ENCODE assay signal across 8 mouse cellular contexts in the genomic region with DNA sequence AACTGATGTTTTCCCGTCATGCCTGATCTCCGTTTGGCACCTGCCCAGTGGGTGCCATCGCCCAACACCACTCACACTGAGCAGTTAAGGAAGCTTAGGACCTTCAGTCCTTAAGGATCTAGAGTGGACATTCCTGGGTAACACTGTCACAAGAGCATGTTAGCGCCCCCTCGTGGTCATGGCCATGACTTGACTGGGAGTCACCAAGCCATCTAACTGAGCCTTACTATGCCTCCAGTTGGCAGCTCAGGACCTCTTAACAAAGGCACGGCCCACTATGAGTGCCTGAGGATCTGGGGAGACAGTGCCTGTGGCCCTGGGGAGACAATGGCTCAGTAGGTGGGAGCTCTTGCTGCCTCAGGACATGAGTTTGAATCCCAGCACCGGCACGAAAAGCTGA.
A peak's percentile ranks its signal among the peaks of the same experiment; 100 is the strongest.
DNase-seq lines count a peak whose midpoint lies in the region; ATAC-seq and TF ChIP-seq lines count a peak whose summit lies in the region.

No protein-coding gene starts in this region.

- no peaks in the 10 kb centered on the region for H3K4me1 ChIP-seq in kidney, adult 2 months (ENCODE audit: control insufficient read depth, insufficient read depth, low read length)
- H3K4me1 ChIP-seq in lung, embryonic 14.5 days (ENCODE audit: insufficient read depth) = no peaks in the 10 kb centered on the region

- TF ChIP-seq CTCF in kidney, adult 2 months (conservative IDR thresholded peaks at IDR 0.05; ENCODE audit: insufficient read depth, insufficient read length, low read depth, low read length) = peak; percentile 33; the same call in 1 of the 2 replicates
- TF ChIP-seq CTCF in lung, embryonic 14.5 days (IDR thresholded peaks at IDR 0.05; ENCODE audit: low read depth) = peak; percentile 59

- no peaks in the 10 kb centered on the region for H3K36me3 ChIP-seq in kidney, adult 2 months (ENCODE audit: control insufficient read depth, insufficient read depth, low read length)
- H3K36me3 ChIP-seq in lung, embryonic 14.5 days (ENCODE audit: insufficient read depth) = no peaks in the 10 kb centered on the region

- TF ChIP-seq POLR2A in kidney, adult 2 months (IDR thresholded peaks at IDR 0.05; ENCODE audit: low read depth, low read length) = no peak

- intact Hi-C loops in left cerebral cortex, postnatal 14 days (cut with DNase I) = no loop called here

- DNase-seq in kidney, adult 2 months = peak; percentile 7
- no peak for DNase-seq in kidney, adult 18-20 months
- peak; percentile 3 to 8 for DNase-seq in B cell, adult 2 months
- peak; percentile 67 for DNase-seq in R1 (ENCODE audit: low read depth, low spot score)
- DNase-seq in embryo, embryonic 10 days (ENCODE audit: low spot score) = peak; percentile 70
- peak; percentile 41 for DNase-seq in lung, embryonic 14.5 days
- no peak for DNase-seq in left cerebral cortex, postnatal 14 days (ENCODE audit: low spot score in 2 of 2)

- 58% methylated on average over 8 of the region's 8 CpGs for WGBS in kidney, adult 2 months
- 57% methylated on average over 8 of the region's 8 CpGs for WGBS in lung, embryonic 14.5 days

- no peaks in the 10 kb centered on the region for H3K27me3 ChIP-seq in kidney, adult 2 months (replicated peaks; ENCODE audit: control insufficient read depth, insufficient read depth, low read length)
- H3K27me3 ChIP-seq in lung, embryonic 14.5 days (ENCODE audit: insufficient read depth, low read length) = no peaks in the 10 kb centered on the region

- H3K9ac ChIP-seq in lung, embryonic 14.5 days = no peak overlapping the region

- no peak overlapping the region for H3K4me2 ChIP-seq in lung, embryonic 14.5 days

- peak; percentile 31; the same call in 1 of the 2 replicates for ATAC-seq in lung, embryonic 14.5 days (ENCODE audit: insufficient read depth)
- ATAC-seq in megakaryocyte, adult 5-6 weeks (ENCODE audit: poor library complexity, severe bottlenecking) = no peak

- H3K9me3 ChIP-seq in lung, embryonic 14.5 days (ENCODE audit: low read depth, low read length) = no peaks in the 10 kb centered on the region

- no peak overlapping the region for H3K4me3 ChIP-seq in kidney, adult 2 months (ENCODE audit: insufficient read depth, low read depth, low read length)
- H3K4me3 ChIP-seq in lung, embryonic 14.5 days (ENCODE audit: low read depth, low read length) = no peak overlapping the region

- no peak overlapping the region for H3K27ac ChIP-seq in kidney, adult 2 months (ENCODE audit: insufficient read depth, low read depth, low read length)
- no peak overlapping the region for H3K27ac ChIP-seq in lung, embryonic 14.5 days (ENCODE audit: low read depth)

Comparison
In these comparisons a context has a peak if more than half of its experiments do, and no peak if none do; other contexts are left out.
1. DNase-seq: peak in kidney, adult 2 months (single experiment), B cell, adult 2 months (2 of 2), R1 (single experiment), embryo, embryonic 10 days (single experiment) and lung, embryonic 14.5 days (single experiment); none in kidney, adult 18-20 months (single experiment) and left cerebral cortex, postnatal 14 days (0 of 2).